Mouse (Mus musculus): ENCODE measurements around the gene Phactr2.

- TF ChIP-seq CTCF (IDR thresholded peaks at IDR 0.05; ENCODE audit: low read depth, low read length) = no peak
- no peak for TF ChIP-seq POLR2A (IDR thresholded peaks at IDR 0.05; ENCODE audit: insufficient read depth, low read length)
Measured at GRCm38 (mm10) chr10:13429240-13429639, 45.0 kb downstream of the Phactr2 start.

Data from ES-Bruce4 (cell line).